Mouse (Mus musculus): ENCODE results near the gene Grin3b.

- TF ChIP-seq CTCF (IDR thresholded peaks at IDR 0.05; ENCODE audit: control insufficient read depth, insufficient read depth, insufficient read length) (no peak), FOSL1 (IDR thresholded peaks at IDR 0.05; ENCODE audit: insufficient read depth, low read length, poor library complexity, severe bottlenecking) (no peak), MAX (IDR thresholded peaks at IDR 0.05) (no peak), MYOG (IDR thresholded peaks at IDR 0.05; ENCODE audit: control insufficient read depth, extremely low read depth, insufficient read length) (no peak), USF1 (IDR thresholded peaks at IDR 0.05; ENCODE audit: low read depth) (no peak), MYOD1 (IDR thresholded peaks at IDR 0.05; ENCODE audit: control insufficient read depth, insufficient read length, low read depth) (no peak)
Measured at GRCm38 (mm10) chr10:79955691-79956090, 14.8 kb upstream of the Grin3b start.
